Mouse (Mus musculus): ENCODE results near the gene Pcmt1. TPM values are rescaled to one million over a fixed set of nuclear protein-coding genes. Genes with fewer than 3 reads are reported as not detected.
A peak's percentile ranks its signal among the peaks of the same experiment; 100 is the strongest.

The Pcmt1 gene
- 126 and 130 TPM in 2 replicates for polyA plus RNA-seq (2014; fragmentation: Nextera tagmentation; extraction: Ambion mirVana)

DNA sequence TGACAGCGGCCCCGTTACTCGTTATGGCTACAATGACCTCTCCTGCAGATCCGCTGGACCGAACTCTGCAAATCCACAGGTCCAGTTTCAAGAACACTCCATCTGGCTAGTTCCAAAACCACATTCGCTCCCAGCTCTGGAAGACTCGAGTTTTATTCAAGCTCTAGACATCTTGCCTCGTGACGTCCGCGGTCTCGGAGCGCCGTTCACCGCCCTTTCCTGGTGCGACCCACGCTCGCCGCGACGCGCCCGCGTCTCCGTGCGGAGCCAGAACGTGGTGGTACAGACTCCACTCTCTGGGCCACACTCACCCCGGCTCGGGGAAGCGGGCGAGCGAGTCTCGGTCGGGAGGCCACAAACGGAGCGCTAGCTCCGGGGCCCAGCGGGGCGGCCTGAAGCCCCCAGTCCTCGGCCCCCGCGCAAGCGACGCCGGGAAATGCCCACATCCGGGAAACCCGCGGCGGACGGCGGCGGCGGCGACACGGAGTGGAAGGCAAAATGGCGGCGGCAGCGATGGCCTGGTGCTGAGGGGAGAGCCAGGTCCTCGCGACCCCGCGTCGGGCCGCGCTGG is at the start of gene Pcmt1, which contains the start of gene Lats1:
Gene Pcmt1, minus strand, starts transcription at position 406 of the 571 bp plus-strand sequence.
Gene Lats1, plus strand, starts transcription at position 484 of the 571 bp plus-strand sequence.
- Histone ChIP-seq H3K4me2 (ENCODE audit: low read depth, low read length) (peak within 1 kb of the TSS; percentile 67), H3K27ac (replicated peaks; ENCODE audit: low read depth, low read length) (peak within 1 kb of the TSS; percentile 98), H3K4me3 (ENCODE audit: low read depth, low read length) (peak within 1 kb of the TSS; percentile 99), H3K9ac (ENCODE audit: low read depth, low read length) (peak within 1 kb of the TSS; percentile 100), H3K36me3 (ENCODE audit: control insufficient read depth, insufficient read depth, low read length) (peaks cover 42% of the 10 kb centered on the region), H3K27me3 (replicated peaks; ENCODE audit: control insufficient read depth, insufficient read depth, low read length) (no peaks in the 10 kb centered on the region), H3K4me1 (ENCODE audit: control insufficient read depth, insufficient read depth, low read length) (peaks cover 18% of the 10 kb centered on the region), H3K9me3 (ENCODE audit: control insufficient read depth, low read length) (no peaks in the 10 kb centered on the region)
- peak; percentile 89 for ATAC-seq (ENCODE audit: low read depth)
- DNase-seq (ENCODE audit: low spot score), result peak; percentile 89
- WGBS, result under 1% methylated on average over 34 of the region's 65 CpGs

DNA sequence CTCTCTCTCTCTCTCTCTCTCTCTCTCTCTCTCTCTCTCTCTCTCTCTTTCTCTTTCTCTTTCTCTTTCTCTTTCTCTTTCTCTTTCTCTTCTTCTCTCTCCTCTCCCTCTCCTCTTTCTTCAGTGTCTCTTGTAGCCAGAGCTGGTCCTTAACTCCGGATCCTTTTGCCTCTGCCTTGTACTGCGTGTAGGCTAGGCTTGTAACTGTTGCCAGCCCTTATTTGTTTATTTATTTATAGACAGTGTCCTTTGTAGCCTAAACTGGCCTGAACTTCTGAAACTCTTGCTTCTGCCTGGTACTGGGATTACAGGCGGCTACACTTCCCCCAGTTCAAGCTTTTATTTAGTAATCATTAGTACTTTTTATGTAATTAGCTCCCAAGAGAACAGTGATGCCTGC is 46.1 kb upstream of the Pcmt1 start:
- Histone ChIP-seq H3K9ac (ENCODE audit: low read depth, low read length) (peak overlapping the region; percentile 81), H3K27me3 (replicated peaks; ENCODE audit: control insufficient read depth, insufficient read depth, low read length) (no peaks in the 10 kb centered on the region), H3K4me3 (ENCODE audit: low read depth, low read length) (peak overlapping the region; percentile 87), H3K9me3 (ENCODE audit: control insufficient read depth, low read length) (no peaks in the 10 kb centered on the region), H3K27ac (replicated peaks; ENCODE audit: low read depth, low read length) (no peak overlapping the region), H3K4me1 (ENCODE audit: control insufficient read depth, insufficient read depth, low read length) (no peaks in the 10 kb centered on the region; the same call in 1 of the 2 replicates), H3K4me2 (ENCODE audit: low read depth, low read length) (peak overlapping the region; percentile 66), H3K36me3 (ENCODE audit: control insufficient read depth, insufficient read depth, low read length) (no peaks in the 10 kb centered on the region)
- DNase-seq (ENCODE audit: low spot score), result no peak
- no peak for ATAC-seq (ENCODE audit: low read depth)
- 17% methylated on average over 3 of the region's 3 CpGs for WGBS

DNA sequence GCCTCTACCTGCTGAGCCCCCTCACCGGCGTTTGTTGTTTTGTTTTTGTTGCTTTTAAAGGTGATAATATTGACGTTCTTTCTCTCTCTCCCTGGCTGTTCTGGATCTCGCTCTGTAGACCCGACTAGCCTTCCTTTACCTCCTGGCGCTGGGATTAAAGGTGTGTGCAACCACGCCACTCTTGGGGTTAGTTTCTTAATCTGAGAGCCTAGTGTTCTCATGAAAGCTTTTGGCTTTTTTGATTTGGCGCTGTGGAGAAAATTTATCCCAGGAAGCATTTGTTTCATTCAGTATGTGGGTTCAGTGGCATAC is 45.5 kb upstream of the Pcmt1 start:
- H3K4me2 ChIP-seq (ENCODE audit: low read depth, low read length), result peak overlapping the region; percentile 66
- WGBS, result under 1% methylated on average over 8 of the region's 8 CpGs
- peak overlapping the region; percentile 78; the same call in 1 of the 2 replicates for H3K27ac ChIP-seq (replicated peaks; ENCODE audit: low read depth, low read length)
- DNase-seq (ENCODE audit: low spot score) (no peak), ATAC-seq (ENCODE audit: low read depth) (no peak)
- H3K27me3 ChIP-seq (replicated peaks; ENCODE audit: control insufficient read depth, insufficient read depth, low read length), result no peaks in the 10 kb centered on the region
- H3K9ac ChIP-seq (ENCODE audit: low read depth, low read length), result peak overlapping the region; percentile 81
- H3K36me3 ChIP-seq (ENCODE audit: control insufficient read depth, insufficient read depth, low read length), result no peaks in the 10 kb centered on the region
- H3K4me1 ChIP-seq (ENCODE audit: control insufficient read depth, insufficient read depth, low read length), result no peaks in the 10 kb centered on the region; the same call in 1 of the 2 replicates
- H3K9me3 ChIP-seq (ENCODE audit: control insufficient read depth, low read length), result no peaks in the 10 kb centered on the region
- H3K4me3 ChIP-seq (ENCODE audit: low read depth, low read length), result peak overlapping the region; percentile 87

DNA sequence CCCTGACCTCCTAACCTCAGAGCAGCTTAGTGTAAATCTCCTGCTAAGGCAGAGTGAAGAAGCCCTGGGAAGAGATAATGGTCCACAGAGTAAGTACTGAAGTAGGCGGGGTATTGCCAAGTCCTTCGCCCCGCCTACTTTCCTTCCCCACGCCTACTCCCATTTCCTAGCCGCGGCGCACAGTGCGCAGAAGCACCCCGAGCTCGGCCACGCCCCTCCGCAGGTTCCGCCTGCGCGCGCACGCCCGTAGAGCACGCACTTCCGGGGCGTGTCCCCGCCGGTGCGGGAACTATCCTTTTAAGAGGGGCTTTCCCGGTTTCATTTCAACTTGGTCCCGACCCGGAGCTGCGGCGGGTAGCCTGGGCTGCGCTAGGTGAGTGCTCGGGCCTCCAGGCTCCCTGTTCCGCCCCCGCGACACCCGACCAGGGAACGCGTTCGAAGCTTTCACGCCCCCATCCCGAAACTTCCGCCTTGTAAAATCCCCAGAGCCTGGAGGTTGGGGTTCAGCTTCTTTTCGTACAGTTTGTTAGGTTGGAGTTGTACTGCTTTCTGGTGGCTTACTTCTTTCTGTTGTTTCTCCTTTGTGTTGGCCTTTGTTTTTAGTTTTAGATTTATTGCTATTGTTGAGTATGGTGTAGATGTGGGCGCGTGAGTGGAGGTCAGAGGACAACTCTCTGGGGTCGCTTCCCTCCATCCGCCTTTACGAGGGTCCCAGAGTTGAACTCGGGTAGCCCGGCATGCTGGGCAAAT is 45.0 kb upstream of the Pcmt1 start, which contains the start of gene Katna1:
Gene Katna1, plus strand, starts transcription at position 250 of the 750 bp plus-strand sequence.
- Histone ChIP-seq H3K4me2 (ENCODE audit: low read depth, low read length) (peak within 1 kb of the TSS; percentile 66), H3K9ac (ENCODE audit: low read depth, low read length) (peak within 1 kb of the TSS; percentile 81), H3K27me3 (replicated peaks; ENCODE audit: control insufficient read depth, insufficient read depth, low read length) (no peaks in the 10 kb centered on the region), H3K27ac (replicated peaks; ENCODE audit: low read depth, low read length) (peak within 1 kb of the TSS; percentile 78), H3K9me3 (ENCODE audit: control insufficient read depth, low read length) (no peaks in the 10 kb centered on the region), H3K36me3 (ENCODE audit: control insufficient read depth, insufficient read depth, low read length) (no peaks in the 10 kb centered on the region), H3K4me3 (ENCODE audit: low read depth, low read length) (peak within 1 kb of the TSS; percentile 87), H3K4me1 (ENCODE audit: control insufficient read depth, insufficient read depth, low read length) (no peaks in the 10 kb centered on the region; the same call in 1 of the 2 replicates)
- peak; percentile 97 for DNase-seq (ENCODE audit: low spot score)
- 0% methylated on average over 38 of the region's 49 CpGs for WGBS
- ATAC-seq (ENCODE audit: low read depth), result peak; percentile 98

GRCm38 (mm10) chr10:7715056-7715455 is 34.1 kb upstream of the Pcmt1 start:
- ATAC-seq (ENCODE audit: low read depth) (no peak), DNase-seq (ENCODE audit: low spot score) (no peak)
- no peak overlapping the region for H3K4me3 ChIP-seq (ENCODE audit: low read depth, low read length)
- H3K4me2 ChIP-seq (ENCODE audit: low read depth, low read length), result no peak overlapping the region
- no peaks in the 10 kb centered on the region for H3K27me3 ChIP-seq (replicated peaks; ENCODE audit: control insufficient read depth, insufficient read depth, low read length)
- H3K4me1 ChIP-seq (ENCODE audit: control insufficient read depth, insufficient read depth, low read length), result no peaks in the 10 kb centered on the region
- H3K27ac ChIP-seq (replicated peaks; ENCODE audit: low read depth, low read length), result no peak overlapping the region
- H3K9me3 ChIP-seq (ENCODE audit: control insufficient read depth, low read length), result no peaks in the 10 kb centered on the region
- peaks cover 56% of the 10 kb centered on the region for H3K36me3 ChIP-seq (ENCODE audit: control insufficient read depth, insufficient read depth, low read length)
- WGBS, result 76% methylated on average over 7 of the region's 7 CpGs
- H3K9ac ChIP-seq (ENCODE audit: low read depth, low read length), result no peak overlapping the region

DNA sequence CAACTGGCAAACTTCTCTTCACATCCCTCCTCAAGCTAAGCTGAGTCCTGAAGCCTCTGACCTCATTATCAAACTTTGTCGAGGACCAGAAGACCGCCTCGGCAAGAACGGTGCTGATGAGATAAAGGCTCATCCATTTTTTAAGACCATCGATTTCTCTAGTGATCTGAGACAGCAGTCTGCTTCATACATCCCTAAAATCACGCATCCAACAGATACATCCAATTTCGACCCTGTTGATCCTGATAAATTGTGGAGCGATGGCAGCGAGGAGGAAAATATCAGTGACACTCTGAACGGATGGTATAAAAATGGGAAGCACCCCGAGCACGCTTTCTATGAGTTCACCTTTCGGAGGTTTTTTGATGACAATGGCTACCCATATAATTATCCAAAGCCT is 31.6 kb upstream of the Pcmt1 start:
- Histone ChIP-seq H3K36me3 (ENCODE audit: control insufficient read depth, insufficient read depth, low read length) (peaks cover 69% of the 10 kb centered on the region), H3K4me2 (ENCODE audit: low read depth, low read length) (no peak overlapping the region), H3K27me3 (replicated peaks; ENCODE audit: control insufficient read depth, insufficient read depth, low read length) (no peaks in the 10 kb centered on the region), H3K9me3 (ENCODE audit: control insufficient read depth, low read length) (no peaks in the 10 kb centered on the region), H3K4me1 (ENCODE audit: control insufficient read depth, insufficient read depth, low read length) (no peaks in the 10 kb centered on the region), H3K4me3 (ENCODE audit: low read depth, low read length) (no peak overlapping the region), H3K27ac (replicated peaks; ENCODE audit: low read depth, low read length) (no peak overlapping the region), H3K9ac (ENCODE audit: low read depth, low read length) (no peak overlapping the region)
- no peak for ATAC-seq (ENCODE audit: low read depth)
- 95% methylated on average over 13 of the region's 13 CpGs for WGBS
- no peak for DNase-seq (ENCODE audit: low spot score)

DNA sequence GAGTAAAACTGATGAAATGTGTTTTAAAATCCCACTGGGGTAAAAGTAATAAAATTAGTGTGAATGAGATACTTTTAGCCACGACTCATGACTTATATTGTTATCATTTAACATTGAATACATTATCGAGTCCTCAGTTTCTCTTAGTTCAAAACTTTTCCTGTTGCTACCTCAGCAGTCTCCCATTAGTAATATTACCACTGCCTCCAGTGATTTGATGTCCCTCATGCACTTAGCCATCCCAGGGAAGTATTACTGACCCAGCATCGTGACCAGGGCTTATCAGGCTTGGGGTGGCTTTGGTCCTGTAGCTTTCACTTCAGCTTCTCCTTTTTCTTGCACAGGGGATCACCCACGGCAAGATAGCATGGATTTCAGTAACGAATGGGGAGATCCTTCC is 29.2 kb upstream of the Pcmt1 start:
- Histone ChIP-seq H3K9ac (ENCODE audit: low read depth, low read length) (no peak overlapping the region), H3K4me1 (ENCODE audit: control insufficient read depth, insufficient read depth, low read length) (no peaks in the 10 kb centered on the region), H3K9me3 (ENCODE audit: control insufficient read depth, low read length) (no peaks in the 10 kb centered on the region), H3K4me3 (ENCODE audit: low read depth, low read length) (no peak overlapping the region), H3K4me2 (ENCODE audit: low read depth, low read length) (no peak overlapping the region), H3K27ac (replicated peaks; ENCODE audit: low read depth, low read length) (no peak overlapping the region), H3K36me3 (ENCODE audit: control insufficient read depth, insufficient read depth, low read length) (peaks cover 74% of the 10 kb centered on the region), H3K27me3 (replicated peaks; ENCODE audit: control insufficient read depth, insufficient read depth, low read length) (no peaks in the 10 kb centered on the region)
- ATAC-seq (ENCODE audit: low read depth), result no peak
- WGBS, result 93% methylated on average over 5 of the region's 5 CpGs
- no peak for DNase-seq (ENCODE audit: low spot score)

DNA sequence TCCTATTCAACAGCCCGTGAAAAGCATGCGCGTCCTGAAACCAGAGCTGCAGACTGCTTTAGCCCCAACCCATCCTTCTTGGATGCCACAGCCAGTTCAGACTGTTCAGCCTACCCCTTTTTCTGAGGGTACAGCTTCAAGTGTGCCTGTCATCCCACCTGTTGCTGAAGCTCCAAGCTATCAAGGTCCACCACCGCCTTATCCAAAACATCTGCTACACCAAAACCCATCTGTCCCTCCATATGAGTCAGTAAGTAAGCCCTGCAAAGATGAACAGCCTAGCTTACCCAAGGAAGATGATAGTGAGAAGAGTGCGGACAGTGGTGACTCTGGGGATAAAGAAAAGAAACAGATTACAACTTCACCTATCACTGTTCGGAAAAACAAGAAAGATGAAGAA is 21.6 kb upstream of the Pcmt1 start:
- no peak for ATAC-seq (ENCODE audit: low read depth)
- Histone ChIP-seq H3K9me3 (ENCODE audit: control insufficient read depth, low read length) (no peaks in the 10 kb centered on the region), H3K36me3 (ENCODE audit: control insufficient read depth, insufficient read depth, low read length) (peaks cover 88% of the 10 kb centered on the region), H3K4me3 (ENCODE audit: low read depth, low read length) (no peak overlapping the region), H3K4me2 (ENCODE audit: low read depth, low read length) (no peak overlapping the region), H3K4me1 (ENCODE audit: control insufficient read depth, insufficient read depth, low read length) (no peaks in the 10 kb centered on the region), H3K27ac (replicated peaks; ENCODE audit: low read depth, low read length) (no peak overlapping the region), H3K27me3 (replicated peaks; ENCODE audit: control insufficient read depth, insufficient read depth, low read length) (no peaks in the 10 kb centered on the region), H3K9ac (ENCODE audit: low read depth, low read length) (no peak overlapping the region)
- no peak for DNase-seq (ENCODE audit: low spot score)
- 89% methylated on average over 6 of the region's 6 CpGs for WGBS
